Mouse (Mus musculus): ENCODE data around the gene 4930524B15Rik. TPM values are rescaled to one million over a fixed set of nuclear protein-coding genes. Genes with fewer than 3 reads are reported as not detected.
A peak's percentile ranks its signal among the peaks of the same experiment; 100 is the strongest.
"Not testable (repeated sequence)": the region's sequence is repeated elsewhere in the genome, so short reads cannot be mapped to it uniquely, and the experiment has no call there.

Gene 4930524B15Rik
- total RNA-seq (2021) = not detected
- long read RNA-seq, experiment 1 = 0 reads
- long read RNA-seq, experiment 2 = 0 reads

DNA sequence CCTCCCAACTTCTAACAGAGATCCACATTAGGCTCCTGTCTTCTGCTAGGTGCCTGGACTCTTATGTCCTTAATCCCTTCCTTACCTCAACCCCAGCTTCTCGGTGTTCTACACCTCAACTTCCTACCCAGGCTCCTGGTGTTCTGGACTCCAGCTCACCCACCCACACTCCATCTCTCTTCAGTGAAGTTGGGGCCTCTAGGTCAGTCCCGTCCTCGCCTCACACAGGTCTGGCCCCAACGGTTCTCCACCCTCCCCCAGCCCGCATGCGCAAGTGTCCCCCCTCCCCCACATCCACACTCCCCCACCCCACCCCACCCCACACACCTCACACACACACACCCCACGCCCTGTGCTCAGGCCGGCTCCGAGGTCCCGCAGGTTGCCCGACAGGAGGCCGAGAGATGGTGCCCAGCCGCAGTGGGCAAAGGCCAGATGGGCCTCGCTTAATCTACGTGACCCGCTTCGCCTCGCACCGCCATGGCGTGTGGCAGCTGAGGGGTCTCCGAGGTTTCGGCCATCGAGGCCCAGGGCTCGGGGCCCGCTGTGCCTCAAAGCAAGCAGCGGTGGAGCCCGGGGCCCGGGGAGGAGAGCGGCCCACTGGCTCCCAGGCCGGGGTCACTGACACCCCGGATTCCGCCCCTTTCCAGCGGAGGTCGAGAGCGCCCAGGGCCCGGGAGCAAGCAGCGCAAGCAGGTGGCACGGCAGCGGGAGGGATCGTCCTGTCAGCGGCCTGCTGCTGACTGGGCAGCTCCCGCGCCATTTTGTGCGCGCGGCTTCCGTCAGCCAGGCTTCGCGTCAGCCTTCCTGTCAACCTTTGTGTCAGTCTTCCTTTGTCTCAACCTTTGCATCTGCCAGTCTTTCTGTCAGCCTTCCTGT is at the start of gene 4930524B15Rik:
TSS of gene 4930524B15Rik (plus strand) at position 337 of the 879 bp plus-strand sequence.
- no peak for DNase-seq (ENCODE audit: low spot score)

DNA sequence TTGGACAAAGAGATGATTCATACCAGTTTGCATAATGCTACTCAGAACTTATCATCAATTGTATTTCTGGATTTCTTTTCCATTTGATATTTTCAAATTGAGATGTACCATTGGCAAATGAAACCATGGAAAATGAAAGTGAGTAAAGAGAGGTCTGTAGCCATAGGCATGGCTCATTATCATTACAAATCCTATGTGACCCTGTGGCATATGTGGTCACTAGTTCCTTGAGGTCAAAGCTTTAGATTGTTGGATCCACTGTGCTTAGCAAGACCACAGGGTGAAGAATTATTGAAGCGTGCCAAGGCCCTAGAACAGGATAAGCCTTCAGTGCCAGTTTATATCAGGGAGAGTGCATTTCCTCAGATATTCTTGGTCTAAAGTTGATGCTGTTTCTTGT is 47.6 kb upstream of the 4930524B15Rik start:
- no peak for DNase-seq (ENCODE audit: low spot score)

DNA sequence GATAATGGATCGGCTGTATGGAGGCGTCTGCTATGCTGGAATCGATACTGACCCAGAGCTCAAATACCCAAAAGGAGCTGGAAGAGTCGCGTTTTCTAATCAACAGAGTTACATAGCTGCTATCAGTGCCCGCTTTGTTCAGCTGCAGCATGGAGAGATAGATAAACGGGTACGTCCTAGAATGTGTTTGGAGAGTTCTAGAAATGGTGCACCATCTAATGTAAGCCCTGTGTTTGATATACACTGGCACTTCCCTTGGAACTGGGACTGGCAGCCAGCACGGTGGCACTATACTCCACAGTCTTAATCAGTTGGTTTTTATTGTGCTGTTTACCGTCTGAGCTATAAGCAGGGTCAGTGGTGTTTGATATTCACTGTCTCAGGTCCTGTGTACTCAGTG is 35.3 kb upstream of the 4930524B15Rik start:
- no peak for DNase-seq (ENCODE audit: low spot score)

DNA sequence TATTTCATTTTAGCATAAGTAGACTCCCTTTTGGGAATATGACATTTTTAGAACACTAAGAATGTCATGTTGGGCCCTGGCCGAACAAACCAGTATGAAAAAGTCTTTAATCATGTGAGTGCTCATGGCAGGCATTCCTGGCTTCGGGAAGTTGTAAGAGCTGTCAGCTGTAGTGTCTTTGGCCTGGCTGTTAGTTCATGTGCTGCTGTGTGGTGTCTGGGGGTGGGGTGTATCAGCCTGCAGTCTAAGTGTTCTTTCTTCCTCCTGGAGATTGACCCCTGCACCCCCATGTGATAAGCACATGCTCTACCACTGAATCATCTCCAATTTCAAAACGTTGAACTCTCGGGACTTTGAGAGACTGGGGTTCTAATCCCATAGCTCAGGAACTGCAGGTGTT is 29.7 kb upstream of the 4930524B15Rik start:
- no peak for DNase-seq (ENCODE audit: low spot score)

DNA sequence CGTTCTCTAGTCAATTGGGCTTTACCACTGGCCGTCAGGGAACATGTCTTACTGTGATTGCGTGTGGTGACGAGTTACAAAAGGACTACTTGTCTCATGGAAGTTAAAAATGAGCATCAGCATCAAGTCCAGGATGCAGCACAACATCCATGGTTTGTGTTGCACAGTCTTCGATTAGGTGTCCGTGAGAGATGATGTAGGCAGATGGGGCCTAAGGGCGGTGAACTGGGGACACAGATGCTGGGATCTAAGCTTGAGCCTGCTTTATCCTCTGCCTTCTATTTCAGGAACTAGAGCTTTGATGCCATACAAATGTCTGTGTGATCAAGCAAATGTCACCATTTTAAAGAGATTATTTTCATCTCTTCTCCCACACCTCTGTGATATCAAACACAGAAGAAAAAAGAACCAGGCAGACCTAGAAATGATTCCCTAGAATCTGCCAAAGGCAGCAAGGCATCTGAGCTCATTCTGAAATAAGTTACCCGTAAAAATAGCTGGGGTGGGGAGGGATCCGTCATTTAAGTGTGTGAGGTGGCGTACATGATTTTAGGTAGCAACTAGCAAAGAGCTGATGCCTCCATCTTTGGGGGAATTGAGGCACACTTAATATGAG is 28.4 kb upstream of the 4930524B15Rik start:
- DNase-seq (ENCODE audit: low spot score) = no peak

DNA sequence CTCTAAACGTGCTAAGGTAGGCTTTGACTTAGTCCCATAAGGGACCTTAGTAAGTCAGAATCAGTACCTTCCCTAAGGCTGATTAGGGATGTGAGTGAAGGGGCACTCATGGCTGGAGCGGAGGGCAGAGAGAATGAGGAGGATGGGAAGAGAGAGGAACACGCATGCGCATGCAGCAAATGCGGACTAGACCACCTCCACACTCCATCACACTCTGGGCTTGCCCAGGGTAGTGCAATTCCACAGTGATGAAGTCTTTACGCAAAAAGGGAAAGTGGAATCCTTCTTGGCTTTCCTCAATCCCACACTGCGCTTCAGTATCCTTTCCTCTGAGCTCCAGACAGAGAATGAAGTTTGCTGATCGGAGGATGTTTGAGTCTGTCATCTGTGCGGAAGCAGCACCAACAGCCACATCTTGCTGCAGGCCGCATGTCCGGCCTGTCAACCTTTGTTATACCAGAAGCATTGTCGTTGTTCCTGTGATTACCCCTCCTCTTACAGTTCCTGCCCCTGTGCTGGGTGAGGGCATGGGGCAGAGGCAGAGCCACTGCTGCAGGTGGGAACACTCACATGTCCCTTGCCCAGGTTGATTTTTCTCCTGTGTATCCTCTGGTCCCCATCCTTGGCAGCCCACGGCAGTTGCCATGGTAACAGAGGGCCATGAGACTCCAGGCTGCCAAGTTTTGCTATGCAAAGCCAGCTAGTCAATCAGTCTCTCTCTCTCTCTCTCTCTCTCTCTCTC is 24.3 kb upstream of the 4930524B15Rik start:
- DNase-seq (ENCODE audit: low spot score) = no peak

DNA sequence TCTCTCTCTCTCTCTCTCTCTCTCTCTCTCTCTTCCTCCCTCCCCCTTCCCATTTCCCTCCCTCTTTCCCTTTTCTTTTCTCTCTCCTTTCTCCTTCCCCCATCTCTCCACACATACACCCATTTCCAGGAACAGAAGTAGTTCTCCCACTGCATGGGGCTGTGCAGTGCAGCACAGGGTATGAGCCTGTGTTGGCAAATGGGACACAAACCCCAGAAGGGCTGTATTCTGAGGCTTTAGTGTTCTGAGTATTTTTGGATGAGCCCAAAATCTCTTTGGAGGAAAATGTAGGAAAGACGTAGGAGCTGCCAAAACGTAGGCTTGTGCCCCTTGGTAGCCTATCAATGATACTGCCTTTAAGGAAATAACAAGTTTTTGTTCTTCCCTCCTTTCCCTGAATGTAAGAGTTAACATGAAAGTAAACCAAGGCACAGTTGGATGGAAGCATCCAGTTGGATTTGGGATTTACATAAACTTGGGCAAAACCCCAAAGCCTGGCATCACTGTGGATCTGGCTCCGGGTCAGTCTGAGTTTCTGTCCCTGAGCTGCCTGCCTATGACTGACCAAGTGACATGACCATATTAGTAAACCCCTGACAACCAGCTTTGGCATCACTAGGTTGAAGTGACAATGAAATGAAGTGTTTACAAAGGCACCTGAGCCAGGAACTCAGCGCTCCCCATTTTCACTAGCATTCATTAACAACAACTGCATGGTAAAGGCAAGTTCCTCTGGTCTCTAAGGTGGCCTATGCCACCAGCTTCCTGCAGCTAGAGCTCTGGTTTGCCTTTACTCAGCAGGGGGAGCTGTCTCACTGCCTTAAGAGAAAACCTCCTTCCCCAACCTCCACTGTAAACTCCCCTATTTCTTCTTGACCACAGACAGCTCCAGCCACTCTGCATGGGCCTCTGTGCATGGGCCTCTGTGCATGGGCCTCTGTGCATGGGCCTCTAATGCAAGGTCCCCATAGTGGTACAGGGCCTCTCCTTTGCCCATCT is 23.5 kb upstream of the 4930524B15Rik start:
- DNase-seq (ENCODE audit: low spot score) = no peak

DNA sequence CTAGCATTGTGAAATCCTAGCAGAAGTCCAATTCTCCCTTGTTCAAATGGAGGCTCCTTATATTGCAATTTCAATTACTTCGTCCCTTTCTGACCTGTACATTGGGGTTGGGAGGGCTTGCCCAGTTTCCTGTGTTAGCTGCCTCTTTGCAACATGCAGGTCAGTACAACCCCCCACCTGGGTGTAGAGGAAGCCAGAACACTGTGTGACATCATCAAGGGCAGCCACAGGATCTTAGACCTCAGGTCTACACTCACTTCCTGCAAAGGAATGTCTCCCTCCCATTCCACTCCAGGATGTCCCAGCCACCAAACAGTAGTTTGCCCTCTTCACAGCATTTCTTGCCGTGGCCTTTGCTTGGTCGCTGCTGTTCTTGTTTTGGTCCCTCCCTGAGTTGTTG is 19.9 kb upstream of the 4930524B15Rik start:
- DNase-seq (ENCODE audit: low spot score) = no peak

DNA sequence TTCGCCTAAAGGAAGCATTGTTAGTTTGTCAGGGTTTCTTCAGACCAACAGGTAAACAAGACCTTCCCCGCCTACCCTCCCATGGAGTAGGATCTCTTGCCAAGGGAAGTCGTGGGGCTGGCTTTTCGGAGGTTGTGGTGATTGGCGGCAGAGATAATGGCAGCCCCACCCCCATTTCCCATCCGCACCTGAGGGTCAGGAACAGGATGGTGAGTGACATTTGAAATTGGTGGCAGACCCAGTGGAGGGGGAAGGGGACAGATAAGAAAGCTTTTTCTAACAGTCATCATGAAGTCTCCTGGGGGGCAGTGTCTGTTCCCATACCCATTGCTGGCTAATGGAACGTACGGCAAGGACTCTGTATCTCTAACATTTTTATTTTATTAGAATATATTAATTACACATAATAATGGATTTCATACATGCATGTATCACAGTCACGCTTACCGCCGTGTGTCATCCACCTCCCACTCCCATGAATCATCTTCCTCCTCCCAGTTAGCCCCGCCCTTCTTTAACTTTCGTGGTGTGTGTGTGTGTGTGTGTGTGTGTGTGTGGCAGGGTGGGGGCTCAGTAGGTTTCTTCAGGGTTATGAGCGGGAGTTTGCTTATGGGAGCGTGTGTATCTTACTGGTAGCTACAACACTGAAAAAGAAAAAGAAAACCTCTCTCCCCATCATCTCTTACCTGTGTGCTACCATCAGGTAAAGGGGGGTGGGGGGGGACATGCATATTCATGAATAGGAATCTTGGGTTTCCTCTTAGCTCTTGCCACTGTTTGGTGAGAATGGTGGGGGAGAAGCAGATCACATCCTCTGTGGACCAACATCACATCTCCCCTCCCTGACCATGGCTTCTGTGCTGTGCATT is 16.7 kb upstream of the 4930524B15Rik start:
- no peak for DNase-seq (ENCODE audit: low spot score)

DNA sequence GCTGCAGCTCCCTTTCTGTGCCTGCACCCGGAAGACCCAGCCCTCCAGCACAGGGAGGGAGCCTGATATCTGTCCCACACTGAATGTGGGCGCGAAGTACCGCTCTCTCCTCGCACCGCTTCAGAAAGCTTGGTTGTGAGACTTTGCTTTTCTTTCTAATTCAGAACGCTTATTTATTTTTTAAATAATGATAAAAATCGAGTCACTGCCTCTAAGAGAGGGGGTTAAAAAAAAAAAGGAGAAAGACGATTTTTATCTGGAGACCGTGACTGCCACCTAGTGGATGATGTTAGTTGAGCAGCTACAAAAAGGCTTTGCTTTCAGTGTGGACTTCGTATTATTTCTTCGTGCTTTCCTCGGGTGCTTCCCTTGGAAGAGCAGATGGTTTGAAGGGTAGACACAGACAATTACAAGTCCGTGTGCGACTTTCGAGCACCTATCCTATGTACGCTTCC is 16.0 kb upstream of the 4930524B15Rik start:
- DNase-seq (ENCODE audit: low spot score) = peak; percentile 83

DNA sequence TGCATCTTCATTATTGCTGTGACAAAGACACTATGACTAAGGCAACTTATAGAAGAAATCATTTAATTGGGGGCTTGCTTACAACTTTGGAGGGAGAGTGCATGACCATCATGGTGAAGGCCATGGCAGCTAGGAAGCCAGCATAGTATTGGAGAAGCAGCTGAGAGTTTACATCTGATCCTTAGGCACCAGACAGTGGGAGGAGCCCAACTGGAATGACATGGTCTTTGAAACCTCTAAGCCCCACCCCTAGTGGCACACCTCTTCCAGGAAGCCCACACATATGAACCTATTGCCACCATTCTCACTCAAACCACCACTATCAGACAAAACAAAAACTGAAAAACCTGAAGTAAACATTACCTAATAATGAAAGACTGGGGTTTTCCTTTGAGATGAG is 5.3 kb upstream of the 4930524B15Rik start:
- no peak for DNase-seq (ENCODE audit: low spot score)

DNA sequence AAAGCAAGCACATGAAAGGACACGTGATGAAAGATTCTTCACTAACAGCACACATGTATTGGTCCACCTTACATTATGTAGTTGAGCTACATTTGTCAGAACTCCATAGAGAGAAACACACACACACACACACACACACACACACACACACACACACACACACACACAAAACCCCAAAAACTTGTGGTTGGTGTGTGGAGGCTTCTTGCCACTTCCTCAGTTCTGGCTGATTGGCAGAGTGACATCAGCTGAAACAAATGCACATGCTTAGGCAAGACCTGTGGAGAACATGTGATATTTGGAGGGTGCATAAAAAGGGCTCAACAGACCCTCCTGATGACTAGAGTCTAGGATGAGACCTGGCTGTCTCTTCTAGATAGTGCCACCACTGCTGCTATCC is 1.4 kb upstream of the 4930524B15Rik start:
- DNase-seq (ENCODE audit: low spot score) = no peak

DNA sequence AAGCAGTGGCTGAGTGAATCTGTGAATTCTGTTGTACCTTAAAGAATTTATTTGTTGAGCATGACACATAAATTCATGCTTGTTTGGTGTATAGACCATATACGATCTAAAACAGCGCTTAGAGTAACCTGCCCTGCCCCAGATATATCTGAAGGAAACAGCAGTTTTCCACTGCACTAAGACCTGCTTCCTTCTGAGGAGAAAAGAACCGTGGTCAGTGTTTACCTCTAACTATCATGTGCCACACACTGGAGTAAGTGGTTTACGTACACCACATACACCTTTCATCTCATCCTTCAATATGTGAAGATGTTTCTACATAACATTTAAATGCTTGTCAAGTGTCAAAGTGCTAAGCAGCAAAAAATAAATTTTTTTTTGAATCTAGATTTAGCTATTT is 8.7 kb downstream of the 4930524B15Rik start:
- no peak for DNase-seq (ENCODE audit: low spot score)

DNA sequence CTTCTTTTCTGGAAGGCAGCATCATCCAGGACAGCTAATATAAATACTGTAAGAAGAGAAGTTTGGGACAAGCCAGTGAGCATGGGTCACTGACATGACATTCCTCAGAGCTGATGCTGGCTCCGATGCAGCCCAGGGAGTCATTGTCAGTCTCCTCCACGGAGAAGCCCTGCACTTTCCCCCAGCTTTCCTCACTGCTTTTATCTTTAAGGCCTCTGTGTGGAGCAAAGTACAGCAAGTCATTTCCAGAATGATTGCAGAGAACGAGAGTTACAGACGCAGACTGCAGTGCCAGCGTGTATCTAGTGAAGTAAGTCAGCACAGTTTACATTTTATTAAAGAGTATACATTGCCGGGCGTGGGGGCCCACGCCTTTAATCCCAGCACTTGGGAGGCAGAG is 9.4 kb downstream of the 4930524B15Rik start:
- no peak for DNase-seq (ENCODE audit: low spot score)

DNA sequence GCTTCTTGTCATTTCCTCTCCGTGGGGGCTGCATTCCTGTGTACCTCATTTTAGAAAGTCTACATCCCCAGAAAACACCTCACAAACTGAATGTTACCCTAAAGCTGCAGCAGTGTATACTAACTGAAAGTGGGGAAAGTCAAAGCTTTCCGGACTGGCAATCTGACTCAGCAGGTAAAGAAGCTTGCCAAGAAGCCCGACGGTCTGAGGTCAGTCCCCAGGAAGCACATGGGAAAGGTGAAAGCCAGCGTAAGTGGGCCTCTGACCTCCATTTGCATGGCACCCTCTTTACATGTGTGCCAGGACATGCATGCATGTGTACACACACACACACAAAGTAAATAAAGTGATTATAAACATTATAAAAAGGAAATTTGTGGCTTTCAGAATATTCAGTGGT is 10.3 kb downstream of the 4930524B15Rik start:
- DNase-seq (ENCODE audit: low spot score) = no peak

DNA sequence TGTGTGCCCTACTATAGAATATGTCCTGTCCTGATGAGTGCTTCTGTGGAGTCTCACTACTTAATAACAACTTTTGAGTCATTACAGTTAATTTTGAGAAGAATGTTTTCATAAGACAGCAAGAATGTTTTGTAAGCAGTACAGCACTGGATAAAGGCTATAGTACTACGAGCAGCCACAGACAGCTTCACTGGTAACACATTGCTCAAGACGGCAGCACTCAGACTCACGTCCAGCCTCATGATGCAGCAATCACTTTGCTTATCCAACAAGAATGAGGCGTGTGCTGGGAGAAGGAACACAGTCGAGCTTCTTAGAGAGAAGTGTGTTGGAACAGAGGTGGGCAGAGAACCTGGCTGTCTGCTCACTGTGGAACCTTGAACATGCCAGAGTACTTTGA is 10.7 kb downstream of the 4930524B15Rik start:
- no peak for DNase-seq (ENCODE audit: low spot score)

DNA sequence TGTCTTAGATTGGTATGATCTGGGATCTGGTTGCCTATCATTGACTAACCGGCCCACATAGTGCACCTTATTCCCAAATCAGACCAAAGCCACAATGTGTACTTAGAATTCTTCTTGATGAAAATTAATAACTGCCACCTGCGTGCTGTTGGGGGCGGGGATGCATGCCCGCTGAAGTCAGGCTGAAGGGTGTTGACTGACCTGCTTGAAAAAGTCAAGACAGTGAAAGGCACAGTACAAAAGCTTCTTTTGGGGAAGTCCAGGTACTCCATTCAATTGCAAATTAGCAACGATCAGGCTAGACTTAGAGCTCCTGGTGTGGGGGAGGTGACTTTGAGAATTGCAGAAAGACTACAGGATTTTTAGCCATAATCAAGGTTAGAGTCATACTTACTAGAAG is 14.7 kb downstream of the 4930524B15Rik start:
- not testable (repeated sequence) for DNase-seq (ENCODE audit: low spot score)

DNA sequence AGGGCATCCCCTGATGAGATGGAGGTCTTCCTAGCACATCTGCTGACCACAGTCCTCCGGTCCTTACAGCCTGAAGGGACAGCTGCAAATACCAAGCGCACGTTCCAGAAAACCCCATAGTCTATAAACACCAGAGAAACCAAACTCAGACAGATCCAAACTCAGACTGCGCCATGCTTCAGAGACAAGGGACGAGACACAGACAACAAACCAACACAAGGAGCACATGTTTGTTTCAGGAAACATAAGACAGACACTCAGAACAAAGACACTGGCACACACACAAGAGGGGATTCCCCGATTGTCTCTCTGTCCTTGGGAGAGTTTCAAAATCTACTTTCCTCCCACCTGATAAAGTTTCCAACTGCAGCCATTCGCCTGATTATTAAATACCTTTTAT is 16.4 kb downstream of the 4930524B15Rik start:
- no peak for DNase-seq (ENCODE audit: low spot score)

DNA sequence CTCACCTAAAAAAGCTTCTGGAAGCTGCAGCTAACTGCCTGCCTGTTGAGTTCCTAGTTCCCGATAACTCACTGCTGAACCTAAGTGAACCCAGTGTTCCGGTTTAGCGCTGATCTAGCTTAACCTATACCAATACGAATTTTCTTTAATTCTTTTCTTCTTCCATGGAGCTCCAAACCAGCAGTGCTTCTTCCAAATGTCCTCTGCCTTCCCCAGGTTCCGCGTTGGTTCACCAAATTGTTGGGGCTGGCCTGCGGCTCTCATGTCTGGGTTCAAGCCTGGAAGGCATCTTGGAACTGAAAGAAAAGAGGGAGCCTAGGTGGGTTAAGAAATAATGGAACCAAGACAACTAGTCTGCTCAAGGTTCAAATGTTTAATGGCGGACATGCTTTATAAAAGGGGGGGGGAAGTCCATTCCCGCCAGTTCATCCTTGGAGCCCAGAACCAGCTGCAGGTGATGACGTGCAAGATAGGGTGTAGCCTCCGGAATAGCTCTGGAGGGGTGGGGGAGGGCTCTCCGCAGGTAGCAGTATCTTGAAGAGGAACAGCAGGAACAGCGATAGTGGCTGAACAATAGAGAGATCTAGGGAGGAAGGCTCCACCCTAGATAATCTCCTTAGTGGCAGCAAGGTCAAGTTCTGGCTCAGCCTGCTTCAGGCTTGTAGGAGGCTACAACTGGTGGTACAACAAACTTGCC is 17.0 kb downstream of the 4930524B15Rik start:
- DNase-seq (ENCODE audit: low spot score) = not testable (repeated sequence)
